Mouse (Mus musculus) ES-E14 (cell line): ENCODE data around the gene Gm9903. TPM values are rescaled to one million over a fixed set of nuclear protein-coding genes. Genes with fewer than 3 reads are reported as not detected.

Experiments
- DNase-seq: peaks from one replicate; pipeline ENCODE4 v3.0.0-alpha.2; 2013; ENCODE audit warnings: low read depth, low spot score
- H3K27ac ChIP-seq: 2 replicates; pipeline ENCODE4 v1.5.1; 2012; ENCODE audit warnings: low read depth, mild to moderate bottlenecking, low read length, moderate library complexity, mixed read lengths; ENCODE audit not compliant: poor library complexity, insufficient read depth, severe bottlenecking
- H3K36me3 ChIP-seq: 2 replicates; pipeline ENCODE4 v1.6.1; 2012; ENCODE audit warnings: mild to moderate bottlenecking, low read length, moderate library complexity, mixed read lengths; ENCODE audit not compliant: control insufficient read depth, poor library complexity, insufficient read depth, severe bottlenecking
- H3K4me1 ChIP-seq, 2 experiments: fragments of 150-350 bp in 1 of 2; sonication (generic) in 1 of 2; 2 replicates each; pipeline ENCODE4 v1.6.1; 2012; ENCODE audit warnings: low read length in 2 of 2, mild to moderate bottlenecking in 1 of 2, mixed read lengths in 1 of 2; ENCODE audit not compliant: control insufficient read depth in 2 of 2, insufficient read depth in 2 of 2, poor library complexity in 1 of 2
- H3K4me3 ChIP-seq, 2 experiments: fragments of 150-350 bp in 1 of 2; sonication (generic) in 1 of 2; 2 replicates each; pipeline ENCODE4 v1.5.1; 2012; ENCODE audit warnings: low read length in 2 of 2, low read depth in 1 of 2, mild to moderate bottlenecking in 1 of 2, mixed read lengths in 1 of 2; ENCODE audit not compliant: insufficient read depth in 1 of 2, poor library complexity in 1 of 2, severe bottlenecking in 1 of 2
- H3K9ac ChIP-seq: 2 replicates; pipeline ENCODE4 v1.6.1; 2012; ENCODE audit warnings: low read depth, mild to moderate bottlenecking, low read length, mixed read lengths; ENCODE audit not compliant: poor library complexity, insufficient read depth, severe bottlenecking
- H3K9me3 ChIP-seq: fragments of 150-350 bp; sonication (generic); 2 replicates; pipeline ENCODE4 v1.6.1; 2012; ENCODE audit warnings: low read depth, mild to moderate bottlenecking, low read length; ENCODE audit not compliant: control insufficient read depth, insufficient read depth
- CHD2 ChIP-seq: IDR thresholded peaks from 2 replicates; pipeline ENCODE4 v1.6.1; 2014; ENCODE audit warnings: mild to moderate bottlenecking, low read depth, low read length, inconsistent platforms
- HCFC1 ChIP-seq: IDR thresholded peaks from 2 replicates; pipeline ENCODE4 v1.6.1; 2012; ENCODE audit warnings: low read length, inconsistent platforms, borderline replicate concordance; ENCODE audit not compliant: insufficient read depth
- MAFK ChIP-seq: IDR thresholded peaks from 2 replicates; pipeline ENCODE4 v1.6.1; 2014; ENCODE audit warnings: mild to moderate bottlenecking, low read depth, low read length, inconsistent platforms; ENCODE audit not compliant: insufficient read depth
- ZC3H11A ChIP-seq: IDR thresholded peaks from 2 replicates; pipeline ENCODE4 v1.6.1; 2012; ENCODE audit warnings: low read depth, mild to moderate bottlenecking, inconsistent platforms, low read length, borderline replicate concordance
- ZNF384 ChIP-seq: IDR thresholded peaks from 2 replicates; pipeline ENCODE4 v1.6.1; 2012; ENCODE audit warnings: low read depth, low read length, inconsistent platforms
- in situ Hi-C, 2 experiments: fragments of 600-800 bp; cut with MboI; formaldehyde crosslinking; loops; one replicate each; pipeline ENCODE4 v1.15.1; 2025; ENCODE audit warnings: low sequenced_read_pairs in 2 of 2, inconsistent platforms in 1 of 2; ENCODE audit not compliant: unreplicated experiment in 2 of 2
- total RNA-seq: library from RNA; depleted of rRNA; stranded (reverse); fragments of 300-350 nt; gene quantifications from 2 replicates; pipeline ENCODE4 v1.2.3, GENCODE M21; 2012

Gene Gm9903
- total RNA-seq, 1 experiment: 0.13 TPM

DNA sequence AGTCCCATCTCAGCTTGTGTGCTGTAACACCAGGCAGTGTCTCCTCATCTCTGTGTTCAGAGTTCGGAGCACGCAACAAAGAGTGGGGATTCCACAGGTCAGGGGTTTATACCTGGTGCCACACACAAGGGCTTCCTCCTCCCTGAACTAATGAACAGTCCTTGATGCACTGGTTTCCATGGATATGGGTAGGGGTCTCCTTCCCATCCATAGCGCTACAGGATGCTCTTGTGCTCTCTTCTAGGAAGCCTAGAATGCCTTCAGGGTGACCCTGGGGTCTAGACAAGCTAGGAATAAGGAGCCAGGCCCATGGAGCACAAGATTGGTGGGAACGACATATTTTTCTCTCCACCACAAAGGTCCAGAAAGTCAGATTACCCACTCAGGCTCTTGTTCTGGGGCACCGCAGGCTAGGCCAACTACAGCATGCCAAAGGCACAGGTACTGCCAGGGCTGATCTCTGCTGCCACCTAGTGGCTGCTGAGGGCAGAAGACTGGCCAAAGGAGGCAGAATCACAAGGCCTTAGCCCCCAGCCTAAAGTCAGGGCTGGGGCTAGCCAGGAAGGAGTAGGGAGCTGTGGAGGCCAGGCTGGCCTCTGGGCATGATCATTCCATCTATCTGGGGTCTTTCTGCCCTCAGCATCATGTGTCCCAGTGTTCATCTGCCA lies 40.4 kb upstream of the Gm9903 start:
- TF ChIP-seq CHD2: no peak
- TF ChIP-seq ZC3H11A: peak; percentile 83; the same call in 1 of the 2 replicates
- DNase-seq: peak; percentile 61
- Histone ChIP-seq H3K27ac (no peak overlapping the region), H3K9ac (no peak overlapping the region), H3K4me3 (no peak overlapping the region), H3K9me3 (no peaks in the 10 kb centered on the region), H3K36me3 (no peaks in the 10 kb centered on the region), H3K4me1 (no peaks in the 10 kb centered on the region)
- in situ Hi-C loops: loop anchor here in 1 of 2 experiments (25.0 kb wide), 1 partner anchor 202 kb away; the partner anchor contains the start of gene Uvssa

DNA sequence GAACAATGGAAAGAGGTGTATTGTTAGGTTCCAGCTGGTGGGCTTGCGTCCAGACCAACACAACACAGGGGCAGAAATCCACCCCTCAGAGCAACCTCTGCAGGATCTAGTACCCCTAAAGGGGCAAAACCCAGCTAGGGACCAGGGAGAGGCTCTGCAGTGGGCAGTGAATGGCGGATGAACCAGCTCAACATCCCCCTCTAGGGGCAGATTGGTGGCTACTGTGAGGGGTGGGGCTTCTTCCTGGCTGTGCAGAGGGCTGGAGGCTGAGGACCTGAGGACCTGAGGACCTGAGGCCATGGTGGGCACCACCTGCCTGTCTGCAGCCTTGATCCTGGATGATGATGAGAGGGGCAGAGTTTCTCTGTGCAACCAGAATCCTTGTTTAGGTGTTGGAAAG lies 36.1 kb upstream of the Gm9903 start:
- H3K4me1 ChIP-seq: no peaks in the 10 kb centered on the region
- in situ Hi-C loops: loop anchor here (5.0 to 25.0 kb wide), 2 partner anchors 201 to 206 kb away; partner anchors contain the start of gene Uvssa (in 1 of the 2)
- DNase-seq: peak; percentile 26
- no peaks in the 10 kb centered on the region for H3K36me3 ChIP-seq
- no peaks in the 10 kb centered on the region for H3K9me3 ChIP-seq
- TF ChIP-seq HCFC1 (no peak), ZNF384 (no peak), MAFK (no peak), CHD2 (no peak), ZC3H11A (no peak)
- H3K4me3 ChIP-seq: no peak overlapping the region
- H3K9ac ChIP-seq: no peak overlapping the region
- H3K27ac ChIP-seq: no peak overlapping the region

DNA sequence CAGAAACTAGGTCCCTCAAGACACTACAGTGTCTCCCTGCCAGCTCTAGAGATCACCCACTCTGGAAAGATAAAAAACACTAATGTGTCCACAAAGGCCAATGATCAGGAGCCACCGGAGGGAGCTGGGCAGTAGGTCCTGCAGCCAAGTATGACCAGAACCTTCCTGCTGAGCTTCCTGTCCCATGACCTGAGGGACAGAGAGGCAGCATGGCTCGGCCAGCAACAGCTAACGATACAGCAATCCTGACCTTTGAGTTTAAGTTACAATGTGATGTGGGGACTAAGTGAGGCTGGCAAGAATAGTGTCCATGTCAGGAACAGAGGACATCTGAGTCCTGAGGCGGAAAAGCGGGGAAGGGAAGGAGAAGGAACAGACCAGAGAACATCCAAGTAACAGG lies 24.4 kb upstream of the Gm9903 start:
- peaks cover 33% of the 10 kb centered on the region for H3K36me3 ChIP-seq

DNA sequence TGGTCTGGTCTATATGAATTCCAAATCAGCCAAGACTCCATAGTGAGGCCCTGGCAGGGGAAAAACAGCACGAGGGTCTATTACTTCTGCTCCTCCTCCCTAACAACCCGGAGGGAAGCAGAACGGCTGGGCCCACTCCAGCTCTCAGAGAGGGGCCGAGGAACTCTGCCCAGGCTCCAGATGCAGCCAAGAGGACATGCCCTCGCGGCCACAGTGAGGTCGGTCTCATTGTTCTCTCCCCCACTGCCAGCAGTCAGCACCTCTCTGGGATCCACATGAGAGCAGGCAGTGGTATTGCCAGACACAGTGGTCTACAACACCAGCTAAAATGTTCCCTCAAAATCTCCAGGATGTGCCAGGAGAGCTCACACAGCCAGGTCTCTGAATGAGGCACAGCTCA lies 23.1 kb upstream of the Gm9903 start:
- no peak for TF ChIP-seq ZC3H11A
- TF ChIP-seq MAFK: no peak
- no peak for TF ChIP-seq CHD2
- TF ChIP-seq ZNF384: no peak
- TF ChIP-seq HCFC1: no peak
- peaks cover 30% of the 10 kb centered on the region for H3K36me3 ChIP-seq
- no peaks in the 10 kb centered on the region for H3K4me1 ChIP-seq
- no peak overlapping the region for H3K4me3 ChIP-seq
- DNase-seq: no peak
- H3K9ac ChIP-seq: no peak overlapping the region
- no peak overlapping the region for H3K27ac ChIP-seq
- in situ Hi-C loops: no loop called here
- no peaks in the 10 kb centered on the region for H3K9me3 ChIP-seq

More for the DNA sequence above, 24.4 kb upstream of the Gm9903 start:
- H3K9ac ChIP-seq: no peak overlapping the region
- no peaks in the 10 kb centered on the region for H3K4me1 ChIP-seq
- TF ChIP-seq CHD2 (no peak), ZC3H11A (no peak), ZNF384 (no peak)
- no peak overlapping the region for H3K4me3 ChIP-seq
- no peak for DNase-seq
- H3K27ac ChIP-seq: no peak overlapping the region
- in situ Hi-C loops: no loop called here
- no peaks in the 10 kb centered on the region for H3K9me3 ChIP-seq

DNA sequence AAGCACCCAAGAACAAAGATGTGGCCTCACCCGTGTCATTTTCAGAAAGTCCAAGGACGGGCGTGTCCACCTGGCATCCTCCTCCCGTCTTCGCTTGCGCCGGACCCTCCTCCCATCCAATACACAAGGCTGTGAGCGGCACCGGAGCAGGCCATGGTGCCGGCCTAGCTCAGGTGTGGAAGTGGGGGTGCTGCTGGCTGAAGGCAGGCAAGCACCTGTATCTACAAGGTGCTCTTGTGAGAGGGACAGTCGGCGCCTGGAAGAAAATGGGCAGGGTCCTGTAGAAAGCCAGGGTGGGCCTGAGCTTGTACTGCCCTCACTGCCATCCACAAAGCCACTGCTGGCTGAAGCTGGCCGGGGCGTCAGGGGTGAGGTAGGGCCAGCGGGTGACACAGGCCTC lies 22.3 kb upstream of the Gm9903 start:
- H3K4me1 ChIP-seq: no peaks in the 10 kb centered on the region
- no peak for DNase-seq
- H3K4me3 ChIP-seq: no peak overlapping the region
- in situ Hi-C loops: no loop called here
- no peak overlapping the region for H3K9ac ChIP-seq
- TF ChIP-seq ZNF384 (no peak), CHD2 (no peak), HCFC1 (no peak), ZC3H11A (no peak), MAFK (no peak)
- peaks cover 30% of the 10 kb centered on the region for H3K36me3 ChIP-seq
- no peak overlapping the region for H3K27ac ChIP-seq
- no peaks in the 10 kb centered on the region for H3K9me3 ChIP-seq
